In the genomic region with DNA sequence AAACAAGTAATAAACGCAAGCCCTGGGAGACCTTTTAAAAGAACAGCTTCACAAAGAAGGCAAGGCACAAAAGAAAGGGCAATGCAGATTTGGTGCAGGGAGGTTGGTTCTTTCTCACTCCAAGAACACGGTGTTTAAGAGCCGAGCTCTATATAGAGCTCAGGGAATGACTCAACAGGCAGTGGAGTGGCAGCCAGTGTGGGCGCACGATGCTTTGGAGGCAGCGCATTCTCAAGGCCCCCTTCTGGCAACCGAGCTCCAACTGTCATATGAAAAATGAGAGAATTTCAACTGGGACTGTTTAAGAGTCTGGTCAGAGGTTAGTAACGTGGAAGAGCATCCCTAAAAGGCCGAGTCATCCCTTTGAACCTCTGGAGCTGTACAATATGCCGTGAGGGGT, we compare ENCODE assay signal across 9 mouse cellular contexts.
DNase-seq lines count a peak whose midpoint lies in the region; ATAC-seq and TF ChIP-seq lines count a peak whose summit lies in the region.
"Had no signal": no experiment of that assay in that cellular context is flagged by ENCODE, and none has a peak within 500 bp of the region (broad histone marks: within the 10 kb centered on the region; RNA-seq: fewer than 3 reads in every experiment).

No protein-coding gene starts in this region.

- TF ChIP-seq CTCF in kidney, adult 2 months (conservative IDR thresholded peaks at IDR 0.05; ENCODE audit: insufficient read depth, insufficient read length, low read depth, low read length) = no peak

- H3K36me3 ChIP-seq in midbrain, embryonic 15.5 days (replicated peaks) = no peaks in the 10 kb centered on the region
- no peaks in the 10 kb centered on the region for H3K36me3 ChIP-seq in kidney, adult 2 months (ENCODE audit: control insufficient read depth, insufficient read depth, low read length)
- no peaks in the 10 kb centered on the region for H3K36me3 ChIP-seq in kidney, embryonic 14.5 days (ENCODE audit: control insufficient read depth, insufficient read depth, low read length)
- no peaks in the 10 kb centered on the region for H3K36me3 ChIP-seq in heart, embryonic 11.5 days (ENCODE audit: control insufficient read depth, insufficient read depth, low read length)

- H3K4me2 ChIP-seq in midbrain, embryonic 15.5 days = no peak overlapping the region
- no peak overlapping the region for H3K4me2 ChIP-seq in kidney, embryonic 14.5 days (replicated peaks; ENCODE audit: low read depth, low read length)
- H3K4me2 ChIP-seq in heart, embryonic 11.5 days = no peak overlapping the region

- peak; percentile 38 for DNase-seq in embryo, embryonic 10 days (ENCODE audit: low spot score)
- no peak for DNase-seq in embryo, embryonic 9.5 days (ENCODE audit: extremely low spot score)
- DNase-seq in adipocyte (ENCODE audit: low spot score) = peak; percentile 30
- no peak for DNase-seq in kidney, adult 2 months
- DNase-seq: cerebellum, adult 18-20 months had no signal

- H3K9me3 ChIP-seq in midbrain, embryonic 15.5 days = no peaks in the 10 kb centered on the region
- no peaks in the 10 kb centered on the region for H3K9me3 ChIP-seq in kidney, embryonic 14.5 days (ENCODE audit: control insufficient read depth, low read length)
- H3K9me3 ChIP-seq in heart, embryonic 11.5 days (replicated peaks; ENCODE audit: control insufficient read depth, low read length) = no peaks in the 10 kb centered on the region

- peak; percentile 32 for ATAC-seq in granulocyte monocyte progenitor cell, adult 5-6 weeks (replicated peaks; ENCODE audit: poor library complexity, severe bottlenecking)
- no peak for ATAC-seq in midbrain, embryonic 15.5 days (replicated peaks)
- no peak for ATAC-seq in kidney, embryonic 14.5 days (ENCODE audit: low FRiP score, low TSS enrichment)
- ATAC-seq in heart, embryonic 11.5 days (replicated peaks; ENCODE audit: insufficient number of reproducible peaks, low FRiP score, low TSS enrichment) = no peak

- TF ChIP-seq POLR2A in kidney, adult 2 months (IDR thresholded peaks at IDR 0.05; ENCODE audit: low read depth, low read length) = no peak

- WGBS in midbrain, embryonic 15.5 days = 21% methylated on average over 10 of the region's 10 CpGs
- whole genome bisulfite sequencing in kidney, adult 2 months = 62% methylated on average over 10 of the region's 10 CpGs
- 61% methylated on average over 10 of the region's 10 CpGs for WGBS in kidney, embryonic 14.5 days
- 42% methylated on average over 10 of the region's 10 CpGs for WGBS in heart, embryonic 11.5 days (ENCODE audit: insufficient replicate concordance)

- H3K27ac ChIP-seq in midbrain, embryonic 15.5 days = 0 out of 2 replicates have a peak overlapping the region, but pooled peaks have one; percentile 27
- H3K27ac ChIP-seq in kidney, adult 2 months (ENCODE audit: insufficient read depth, low read depth, low read length) = no peak overlapping the region
- H3K27ac ChIP-seq in kidney, embryonic 14.5 days (ENCODE audit: low read depth, low read length) = no peak overlapping the region
- H3K27ac ChIP-seq in heart, embryonic 11.5 days (ENCODE audit: low read depth, low read length) = no peak overlapping the region

- no peaks in the 10 kb centered on the region for H3K27me3 ChIP-seq in midbrain, embryonic 15.5 days (replicated peaks)
- H3K27me3 ChIP-seq in kidney, adult 2 months (replicated peaks; ENCODE audit: control insufficient read depth, insufficient read depth, low read length) = no peaks in the 10 kb centered on the region
- H3K27me3 ChIP-seq in kidney, embryonic 14.5 days (ENCODE audit: control insufficient read depth, insufficient read depth, low read length) = no peaks in the 10 kb centered on the region
- H3K27me3 ChIP-seq in heart, embryonic 11.5 days (ENCODE audit: control insufficient read depth, insufficient read depth, low read length) = no peaks in the 10 kb centered on the region

- no peak overlapping the region for H3K4me3 ChIP-seq in midbrain, embryonic 15.5 days
- no peak overlapping the region for H3K4me3 ChIP-seq in kidney, adult 2 months (ENCODE audit: insufficient read depth, low read depth, low read length)
- no peak overlapping the region for H3K4me3 ChIP-seq in kidney, embryonic 14.5 days (ENCODE audit: low read length)
- no peak overlapping the region for H3K4me3 ChIP-seq in heart, embryonic 11.5 days (ENCODE audit: low read depth, low read length)

- no peak overlapping the region for H3K9ac ChIP-seq in midbrain, embryonic 15.5 days
- H3K9ac ChIP-seq in kidney, embryonic 14.5 days (ENCODE audit: low read depth, low read length) = no peak overlapping the region
- H3K9ac ChIP-seq in heart, embryonic 11.5 days (ENCODE audit: low read depth, low read length) = no peak overlapping the region

- peaks cover 36% of the 10 kb centered on the region for H3K4me1 ChIP-seq in midbrain, embryonic 15.5 days
- no peaks in the 10 kb centered on the region for H3K4me1 ChIP-seq in kidney, adult 2 months (ENCODE audit: control insufficient read depth, insufficient read depth, low read length)
- peaks cover 11% of the 10 kb centered on the region for H3K4me1 ChIP-seq in kidney, embryonic 14.5 days (ENCODE audit: control insufficient read depth, insufficient read depth, low read length)
- H3K4me1 ChIP-seq in heart, embryonic 11.5 days (ENCODE audit: control insufficient read depth, insufficient read depth, low read length) = peaks cover 34% of the 10 kb centered on the region

Comparison
In these comparisons a context has a peak if more than half of its experiments do, and no peak if none do; other contexts are left out.
1. DNase-seq: peak in embryo, embryonic 10 days (single experiment) and adipocyte (single experiment); none in embryo, embryonic 9.5 days (single experiment) and kidney, adult 2 months (single experiment).